Mouse (Mus musculus) C2C12 (cell line): ENCODE measurements around the gene Grm8.

Experiments
- CTCF ChIP-seq: IDR thresholded peaks from one replicate; pipeline ENCODE4 v1.5.1; 2011; ENCODE audit not compliant: control insufficient read depth, insufficient read depth, insufficient read length
- MAX ChIP-seq: IDR thresholded peaks from one replicate; pipeline ENCODE4 v1.6.1; 2011; ENCODE audit warnings: mild to moderate bottlenecking, control low read depth
- MYOD1 ChIP-seq: IDR thresholded peaks from one replicate; pipeline ENCODE4 v1.6.1; 2011; ENCODE audit warnings: low read depth; ENCODE audit not compliant: control insufficient read depth, insufficient read length
- MYOG ChIP-seq: IDR thresholded peaks from one replicate; pipeline ENCODE4 v1.6.1; 2011; ENCODE audit not compliant: control insufficient read depth, insufficient read length; ENCODE audit errors: extremely low read depth
- USF1 ChIP-seq: IDR thresholded peaks from one replicate; pipeline ENCODE4 v1.6.1; 2011; ENCODE audit warnings: low read depth, mild to moderate bottlenecking, control low read depth, moderate library complexity

GRCm38 (mm10) chr6:27968859-27969258, 166.1 kb downstream of the Grm8 start:
- TF ChIP-seq CTCF (no peak), MAX (no peak), MYOG (no peak), MYOD1 (no peak), USF1 (no peak)
